Mouse (Mus musculus): ENCODE data around the gene Mgll.

DNA sequence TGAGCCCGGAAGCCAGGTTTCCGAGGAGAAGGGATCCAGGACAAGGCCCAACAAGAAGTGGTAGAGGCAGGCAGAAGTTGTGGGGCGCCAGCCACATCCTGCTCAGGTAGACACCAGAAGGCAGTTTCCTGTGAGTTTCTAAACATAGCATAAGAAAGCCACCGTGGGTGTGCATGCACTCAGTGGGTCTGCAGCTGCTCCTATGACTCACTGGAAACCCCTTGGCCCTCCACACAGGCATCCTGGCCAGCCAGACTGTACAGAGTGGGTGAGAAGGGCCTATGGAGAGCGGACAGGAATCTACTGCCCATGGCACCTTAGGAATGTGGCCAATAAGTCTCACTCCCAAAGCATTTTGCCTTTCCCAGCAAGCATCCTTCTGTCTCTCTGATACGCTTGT, 45.5 kb downstream of the Mgll start:
- TF ChIP-seq GATA1 (IDR thresholded peaks at IDR 0.05; ENCODE audit: low read length) (no peak), TAL1 (IDR thresholded peaks at IDR 0.05; ENCODE audit: low read length) (no peak)

Data from erythroblast, embryonic 14.5 days (primary cell).